Mouse (Mus musculus): ENCODE measurements around the gene Atp13a1.

Atp13a1 gene

DNA sequence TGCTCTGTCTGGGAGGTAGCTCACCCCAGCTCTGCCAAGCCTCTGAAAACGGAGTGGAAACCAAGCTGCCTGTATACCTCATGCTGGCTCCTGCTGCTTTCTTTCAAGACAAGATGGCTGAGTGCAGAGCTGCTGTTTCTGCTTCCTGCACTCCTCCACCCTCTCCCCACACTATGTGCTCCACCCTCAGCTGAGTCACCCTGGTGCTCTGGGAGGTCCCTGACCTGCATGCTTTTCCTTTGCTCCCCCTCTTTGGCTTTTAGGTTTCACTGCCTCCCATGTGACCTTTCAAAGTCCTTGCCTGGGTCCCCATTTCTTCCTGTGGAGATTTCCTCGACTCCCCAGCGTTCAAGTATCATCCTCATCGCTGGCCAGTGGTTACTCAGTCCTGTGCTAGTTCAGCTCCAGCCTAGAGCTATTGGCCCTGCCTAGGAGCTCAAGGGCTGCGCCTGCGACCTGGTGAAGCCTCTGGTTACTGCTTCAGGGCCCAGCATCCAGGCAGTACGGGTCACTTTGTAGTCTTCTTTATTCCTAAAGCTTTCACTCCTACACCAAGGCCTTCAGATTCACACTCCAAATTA is 60.1 kb downstream of the Atp13a1 start:
- peak; percentile 72 for DNase-seq

DNA sequence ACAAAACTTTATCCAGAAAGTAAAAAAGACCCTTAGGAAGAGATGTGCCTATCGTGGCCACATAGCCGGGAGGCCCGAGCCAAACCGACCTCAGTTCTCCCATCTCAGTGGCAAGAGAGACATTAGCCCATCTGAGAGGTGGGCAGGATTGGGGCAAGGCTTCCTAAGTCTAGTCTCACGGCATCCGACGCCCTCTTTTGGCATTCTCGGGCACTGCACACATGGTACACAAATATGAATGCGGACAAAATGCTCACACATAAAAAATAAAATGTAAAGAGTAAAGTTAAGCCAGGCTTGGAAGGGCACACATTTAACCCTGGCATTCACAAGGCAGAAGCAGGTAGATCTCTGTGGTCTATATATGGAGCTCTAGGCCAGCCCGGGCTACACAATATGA is 62.9 kb downstream of the Atp13a1 start:
- no peak for DNase-seq
